Comparison of ENCODE assay signal across 8 mouse cellular contexts in the genomic region with DNA sequence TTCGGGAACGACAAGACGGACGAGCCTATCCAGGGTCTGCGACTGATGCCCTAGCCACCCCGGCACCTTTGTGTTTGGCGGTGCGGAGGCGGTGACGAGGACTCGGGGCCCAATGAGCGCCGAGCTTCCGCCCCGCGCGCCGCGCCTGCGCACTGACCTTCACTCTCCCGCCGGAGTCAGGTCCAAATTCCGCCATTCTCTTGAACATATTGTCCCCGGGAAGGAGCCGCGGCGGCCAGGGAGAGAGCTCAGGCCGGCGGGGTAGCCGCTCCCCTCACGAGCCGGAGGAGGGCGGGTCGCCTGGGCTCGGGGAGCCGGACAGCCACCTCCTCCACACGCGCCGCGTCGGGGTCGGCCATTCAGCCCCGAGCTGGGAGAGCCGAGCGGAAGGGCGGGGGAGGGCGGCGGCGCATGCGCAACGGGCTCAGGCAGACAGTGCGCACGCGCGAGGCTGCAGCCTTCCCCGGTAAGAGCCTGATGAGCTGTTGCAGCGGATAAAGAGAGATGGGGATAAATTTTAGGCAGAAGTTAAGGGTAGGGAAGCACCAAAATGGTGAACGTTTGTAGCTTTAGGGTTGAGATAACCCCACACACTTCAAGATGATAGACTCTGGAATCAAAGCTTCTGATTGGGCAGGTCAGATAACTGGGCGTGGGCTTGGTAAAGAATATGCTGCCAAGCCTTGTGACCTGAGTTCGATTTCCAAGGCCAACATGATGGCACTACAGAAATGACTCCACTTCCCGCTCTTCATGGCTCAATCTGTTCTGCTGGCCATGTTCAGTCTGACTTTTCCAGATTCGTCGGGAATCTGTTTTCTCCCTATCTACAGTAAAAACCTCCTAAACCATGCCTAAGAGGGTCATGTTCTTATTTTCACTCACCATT. TPM values are rescaled to one million over a fixed set of nuclear protein-coding genes. Genes with fewer than 3 reads are reported as not detected.
A peak's percentile ranks its signal among the peaks of the same experiment; 100 is the strongest.
DNase-seq lines count a peak whose midpoint lies in the region; ATAC-seq lines count a peak whose summit lies in the region.

Gene Yeats4, minus strand, starts transcription at position 406 of the 889 bp plus-strand sequence.

- peak within 1 kb of the TSS; percentile 86 for H3K4me2 ChIP-seq in hindbrain, embryonic 13.5 days

- under 1% methylated on average over 63 of the region's 63 CpGs for WGBS in hindbrain, embryonic 13.5 days

- no peaks in the 10 kb centered on the region for H3K9me3 ChIP-seq in hindbrain, embryonic 13.5 days

- H3K4me1 ChIP-seq in hindbrain, embryonic 13.5 days (replicated peaks) = peaks cover 22% of the 10 kb centered on the region

- ATAC-seq in hindbrain, embryonic 13.5 days (ENCODE audit: low FRiP score) = peak; percentile 97

- peak within 1 kb of the TSS; percentile 90 for H3K9ac ChIP-seq in hindbrain, embryonic 13.5 days

- H3K36me3 ChIP-seq in hindbrain, embryonic 13.5 days = peaks cover 31% of the 10 kb centered on the region

- H3K27me3 ChIP-seq in hindbrain, embryonic 13.5 days = no peaks in the 10 kb centered on the region

- peak; percentile 97 for DNase-seq in NIH3T3 (ENCODE audit: low read depth)
- peak; percentile 98 for DNase-seq in cerebellum, postnatal 10 days
- peak; percentile 90 to 94 for DNase-seq in frontal cortex, postnatal 14 days (ENCODE audit: low spot score in 2 of 2)
- peak; percentile 90 to 99 for DNase-seq in layer of hippocampus, postnatal 25 days (ENCODE audit: extremely low spot score in 1 of 2, low spot score in 1 of 2)
- DNase-seq in lung, postnatal 25 days (ENCODE audit: low spot score) = peak; percentile 92
- DNase-seq in retina, embryonic 14.5 days (ENCODE audit: low spot score) = peak; percentile 96
- DNase-seq in thymus, postnatal 4 days = peak; percentile 98

- H3K4me3 ChIP-seq in hindbrain, embryonic 13.5 days = peak within 1 kb of the TSS; percentile 68

- H3K27ac ChIP-seq in hindbrain, embryonic 13.5 days = peak within 1 kb of the TSS; percentile 99

RNA-seq across cellular contexts. Expression of gene Yeats4, which starts in this region (rescaled TPM):
- polyA plus RNA-seq in hindbrain, embryonic 13.5 days (2015; fragmentation: Nextera tagmentation; extraction: Ambion mirVana) = 126 and 127 TPM in 2 replicates
- 10 to 100 TPM; 44.6 to 52.6 TPM for total RNA-seq in layer of hippocampus, postnatal 25 days (2021)

Comparison
In these comparisons a context has a peak if more than half of its experiments do, and no peak if none do; other contexts are left out.
1. Peak in every context shown above with its lines: DNase-seq, ATAC-seq, H3K4me3 ChIP-seq and H3K27ac ChIP-seq.